Comparison of ENCODE assay signal across 17 mouse cellular contexts in genomic region chr1:125429984-125430383, GRCm38 (mm10). TPM values are rescaled to one million over a fixed set of nuclear protein-coding genes. Genes with fewer than 3 reads are reported as not detected.
DNase-seq lines count a peak whose midpoint lies in the region; ATAC-seq lines count a peak whose summit lies in the region.
"Had no signal": no experiment of that assay in that cellular context is flagged by ENCODE, and none has a peak within 500 bp of the region (broad histone marks: within the 10 kb centered on the region; RNA-seq: fewer than 3 reads in every experiment).

No protein-coding gene starts in this region.

- no peak overlapping the region for H3K4me3 ChIP-seq in heart, embryonic 14.5 days (ENCODE audit: control insufficient read depth in 1 of 2, insufficient read depth in 1 of 2, low read depth in 1 of 2, low read length in 2 of 2)
- H3K4me3 ChIP-seq in heart, embryonic 10.5 days, result no peak overlapping the region
- no peak overlapping the region for H3K4me3 ChIP-seq in liver, embryonic 13.5 days (replicated peaks)
- no peak overlapping the region for H3K4me3 ChIP-seq in liver, embryonic 11.5 days (ENCODE audit: low read depth, low read length)
- no peak overlapping the region for H3K4me3 ChIP-seq in intestine, embryonic 16.5 days (ENCODE audit: low read length)
- no peak overlapping the region for H3K4me3 ChIP-seq in stomach, embryonic 16.5 days (replicated peaks; ENCODE audit: low read length)
- H3K4me3 ChIP-seq: embryonic facial prominence, embryonic 12.5 days; forebrain, embryonic 15.5 days; hindbrain, embryonic 10.5 days had no signal

- no peaks in the 10 kb centered on the region for H3K9me3 ChIP-seq in heart, embryonic 14.5 days (ENCODE audit: control insufficient read depth, low read length)
- H3K9me3 ChIP-seq in heart, embryonic 10.5 days, result no peaks in the 10 kb centered on the region
- H3K9me3 ChIP-seq in liver, embryonic 13.5 days (replicated peaks), result no peaks in the 10 kb centered on the region
- no peaks in the 10 kb centered on the region for H3K9me3 ChIP-seq in liver, embryonic 11.5 days (ENCODE audit: control insufficient read depth, low read length)
- H3K9me3 ChIP-seq in intestine, embryonic 16.5 days (ENCODE audit: control insufficient read depth, low read length), result no peaks in the 10 kb centered on the region
- no peaks in the 10 kb centered on the region for H3K9me3 ChIP-seq in stomach, embryonic 16.5 days (replicated peaks; ENCODE audit: control insufficient read depth, low read length)
- H3K9me3 ChIP-seq: embryonic facial prominence, embryonic 12.5 days; forebrain, embryonic 15.5 days; hindbrain, embryonic 10.5 days had no signal

- no peak for DNase-seq in heart, embryonic 10.5 days (ENCODE audit: low spot score)
- DNase-seq in liver, embryonic 13.5 days, result no peak
- DNase-seq in liver, embryonic 11.5 days (ENCODE audit: low spot score), result no peak
- no peak for DNase-seq in kidney, postnatal 14 days
- DNase-seq: cerebellum, adult 11-12 months; cerebellum, adult 9-10 months; cerebellum, postnatal 25 days; gastrocnemius, postnatal 10 days had no signal

- H3K4me1 ChIP-seq in heart, embryonic 14.5 days (ENCODE audit: control insufficient read depth in 2 of 2, insufficient read depth in 2 of 2, low read length in 2 of 2), result peaks cover 2 to 67% of the 10 kb centered on the region in 2 experiments; a peak in 3 of 4 replicates
- peaks cover 45% of the 10 kb centered on the region for H3K4me1 ChIP-seq in heart, embryonic 10.5 days
- peaks cover 76% of the 10 kb centered on the region for H3K4me1 ChIP-seq in liver, embryonic 13.5 days (replicated peaks)
- peaks cover 43% of the 10 kb centered on the region for H3K4me1 ChIP-seq in liver, embryonic 11.5 days (replicated peaks; ENCODE audit: control insufficient read depth, insufficient read depth, low read length)
- peaks cover 29% of the 10 kb centered on the region for H3K4me1 ChIP-seq in intestine, embryonic 16.5 days (ENCODE audit: control insufficient read depth, insufficient read depth, low read length)
- H3K4me1 ChIP-seq in stomach, embryonic 16.5 days (ENCODE audit: control insufficient read depth, insufficient read depth, low read length), result peaks cover 42% of the 10 kb centered on the region

- H3K36me3 ChIP-seq in heart, embryonic 14.5 days (ENCODE audit: control insufficient read depth, insufficient read depth, low read length), result no peaks in the 10 kb centered on the region
- H3K36me3 ChIP-seq in heart, embryonic 10.5 days, result no peaks in the 10 kb centered on the region
- no peaks in the 10 kb centered on the region for H3K36me3 ChIP-seq in liver, embryonic 13.5 days
- no peaks in the 10 kb centered on the region for H3K36me3 ChIP-seq in liver, embryonic 11.5 days (ENCODE audit: control insufficient read depth, insufficient read depth, low read length)
- H3K36me3 ChIP-seq in intestine, embryonic 16.5 days (ENCODE audit: control insufficient read depth, insufficient read depth, low read length), result no peaks in the 10 kb centered on the region
- H3K36me3 ChIP-seq in stomach, embryonic 16.5 days (ENCODE audit: control insufficient read depth, insufficient read depth, low read length), result no peaks in the 10 kb centered on the region
- H3K36me3 ChIP-seq: embryonic facial prominence, embryonic 12.5 days; forebrain, embryonic 15.5 days; hindbrain, embryonic 10.5 days had no signal

- ATAC-seq in heart, embryonic 14.5 days (ENCODE audit: insufficient number of reproducible peaks, insufficient read depth, low FRiP score, low read depth), result no peak
- ATAC-seq in liver, embryonic 13.5 days (ENCODE audit: low read depth), result no peak
- no peak for ATAC-seq in liver, embryonic 11.5 days (replicated peaks; ENCODE audit: low FRiP score)
- ATAC-seq in intestine, embryonic 16.5 days, result 0 out of 2 replicates have a peak, but pooled peaks have one; percentile 7
- 0 out of 2 replicates have a peak, but pooled peaks have one; percentile 42 for ATAC-seq in stomach, embryonic 16.5 days (ENCODE audit: insufficient read depth, low FRiP score)
- ATAC-seq: forebrain, embryonic 15.5 days; Patski had no signal

- no peaks in the 10 kb centered on the region for H3K27me3 ChIP-seq in heart, embryonic 14.5 days (ENCODE audit: control insufficient read depth, insufficient read depth, low read length)
- no peaks in the 10 kb centered on the region for H3K27me3 ChIP-seq in heart, embryonic 10.5 days (ENCODE audit: insufficient read depth, poor library complexity, severe bottlenecking)
- H3K27me3 ChIP-seq in liver, embryonic 13.5 days, result no peaks in the 10 kb centered on the region
- H3K27me3 ChIP-seq in liver, embryonic 11.5 days (replicated peaks; ENCODE audit: control insufficient read depth, insufficient read depth, low read length), result no peaks in the 10 kb centered on the region
- H3K27me3 ChIP-seq in intestine, embryonic 16.5 days (replicated peaks; ENCODE audit: control insufficient read depth, insufficient read depth, low read length), result no peaks in the 10 kb centered on the region
- no peaks in the 10 kb centered on the region for H3K27me3 ChIP-seq in stomach, embryonic 16.5 days (ENCODE audit: control insufficient read depth, insufficient read depth, low read length)
- H3K27me3 ChIP-seq: CH12.LX; embryonic facial prominence, embryonic 12.5 days; forebrain, embryonic 15.5 days; Patski had no signal

- H3K4me2 ChIP-seq in heart, embryonic 14.5 days (ENCODE audit: low read length), result peak overlapping the region; percentile 3; the same call in 1 of the 2 replicates
- H3K4me2 ChIP-seq in liver, embryonic 13.5 days, result no peak overlapping the region
- H3K4me2 ChIP-seq in liver, embryonic 11.5 days, result no peak overlapping the region
- 0 out of 2 replicates have a peak overlapping the region, but pooled peaks have one; percentile 19 for H3K4me2 ChIP-seq in intestine, embryonic 16.5 days (ENCODE audit: low read depth, low read length)
- peak overlapping the region; percentile 45 for H3K4me2 ChIP-seq in stomach, embryonic 16.5 days (ENCODE audit: low read depth, low read length)
- H3K4me2 ChIP-seq: embryonic facial prominence, embryonic 12.5 days; forebrain, embryonic 15.5 days; hindbrain, embryonic 14.5 days had no signal

- H3K9ac ChIP-seq in heart, embryonic 14.5 days (ENCODE audit: low read length), result no peak overlapping the region
- 0 out of 2 replicates have a peak overlapping the region, but pooled peaks have one; percentile 6 for H3K9ac ChIP-seq in liver, embryonic 13.5 days
- no peak overlapping the region for H3K9ac ChIP-seq in liver, embryonic 11.5 days (ENCODE audit: low read depth, low read length)
- H3K9ac ChIP-seq in intestine, embryonic 16.5 days (ENCODE audit: low read depth, low read length), result no peak overlapping the region
- no peak overlapping the region for H3K9ac ChIP-seq in stomach, embryonic 16.5 days (ENCODE audit: low read length)
- H3K9ac ChIP-seq: embryonic facial prominence, embryonic 12.5 days; forebrain, embryonic 15.5 days; hindbrain, embryonic 14.5 days had no signal

- 77% methylated on average over 4 of the region's 4 CpGs for WGBS in heart, embryonic 14.5 days
- 87% methylated on average over 4 of the region's 4 CpGs for WGBS in heart, embryonic 10.5 days
- WGBS in liver, embryonic 13.5 days (ENCODE audit: insufficient replicate concordance), result 60% methylated on average over 4 of the region's 4 CpGs
- 64% methylated on average over 4 of the region's 4 CpGs for WGBS in liver, embryonic 11.5 days
- WGBS in intestine, embryonic 16.5 days, result 62% methylated on average over 4 of the region's 4 CpGs
- 59% methylated on average over 4 of the region's 4 CpGs for WGBS in stomach, embryonic 16.5 days

- peak overlapping the region in 1 of 2 experiments; percentile 4; a peak in 1 of 4 replicates for H3K27ac ChIP-seq in heart, embryonic 14.5 days (replicated peaks in 1 of 2; ENCODE audit: control insufficient read depth in 1 of 2, insufficient read depth in 1 of 2, low read depth in 2 of 2, low read length in 2 of 2)
- no peak overlapping the region for H3K27ac ChIP-seq in heart, embryonic 10.5 days
- H3K27ac ChIP-seq in liver, embryonic 13.5 days, result no peak overlapping the region
- no peak overlapping the region for H3K27ac ChIP-seq in liver, embryonic 11.5 days (ENCODE audit: low read depth, low read length)
- no peak overlapping the region for H3K27ac ChIP-seq in intestine, embryonic 16.5 days (ENCODE audit: low read length)
- H3K27ac ChIP-seq in stomach, embryonic 16.5 days (ENCODE audit: low read length), result peak overlapping the region; percentile 27; the same call in 1 of the 2 replicates
- H3K27ac ChIP-seq: embryonic facial prominence, embryonic 12.5 days; forebrain, embryonic 15.5 days; hindbrain, embryonic 10.5 days; hindbrain, embryonic 14.5 days had no signal

RNA-seq across cellular contexts. Expression of gene Actr3, which starts 5.5 kb away (rescaled TPM):
- polyA plus RNA-seq in heart, embryonic 14.5 days (2014; fragmentation: Nextera tagmentation; extraction: Ambion mirVana), result 304 and 317 TPM in 2 replicates
- 283 and 309 TPM in 2 replicates for polyA plus RNA-seq in heart, embryonic 10.5 days (2016; fragmentation: Nextera tagmentation; extraction: Ambion mirVana)
- polyA plus RNA-seq in liver, embryonic 13.5 days (2015; fragmentation: Nextera tagmentation; extraction: Ambion mirVana), result 142 and 164 TPM in 2 replicates
- 245 and 281 TPM in 2 replicates for polyA plus RNA-seq in liver, embryonic 11.5 days (2014; fragmentation: Nextera tagmentation; extraction: Ambion mirVana)
- 354 and 361 TPM in 2 replicates for polyA plus RNA-seq in intestine, embryonic 16.5 days (2015; fragmentation: Nextera tagmentation; extraction: Ambion mirVana)
- polyA plus RNA-seq in stomach, embryonic 16.5 days (2015; fragmentation: Nextera tagmentation; extraction: Ambion mirVana), result 356 and 390 TPM in 2 replicates

Comparison
In these comparisons a context has a peak if more than half of its experiments do, and no peak if none do; other contexts are left out.
1. ATAC-seq: peak in intestine, embryonic 16.5 days (single experiment) and stomach, embryonic 16.5 days (single experiment); none in heart, embryonic 14.5 days (single experiment), liver, embryonic 13.5 days (single experiment) and liver, embryonic 11.5 days (single experiment).
2. H3K4me2 ChIP-seq: peak in heart, embryonic 14.5 days (single experiment), intestine, embryonic 16.5 days (single experiment) and stomach, embryonic 16.5 days (single experiment); none in liver, embryonic 13.5 days (single experiment) and liver, embryonic 11.5 days (single experiment).